Mouse (Mus musculus) frontal cortex, adult (tissue): ENCODE results near the gene Cox7a2.

Source experiments
- ATAC-seq: cut with Nextera tagmentation; 2 replicates; pipeline ENCODE4 v1.9.2; 2017; ENCODE audit warnings: mild to moderate bottlenecking, moderate library complexity, mixed read lengths; ENCODE audit not compliant: low TSS enrichment

The Cox7a2 gene

GRCm38 (mm10) chr9:79735608-79736007, 24.1 kb downstream of the Cox7a2 start:
- no peak for ATAC-seq

- no peak for ATAC-seq
Observed at GRCm38 (mm10) chr9:79730301-79730700, 29.4 kb downstream of the Cox7a2 start.

- peak; percentile 60; the same call in 1 of the 2 replicates for ATAC-seq
Observed at GRCm38 (mm10) chr9:79723090-79723489, 36.6 kb downstream of the Cox7a2 start.

- peak; percentile 50; the same call in 1 of the 2 replicates for ATAC-seq
Observed at GRCm38 (mm10) chr9:79721056-79721455, 38.6 kb downstream of the Cox7a2 start.

GRCm38 (mm10) chr9:79720143-79720542, 39.5 kb downstream of the Cox7a2 start:
- no peak for ATAC-seq

- ATAC-seq: no peak
Observed at GRCm38 (mm10) chr9:79719451-79719850, 40.2 kb downstream of the Cox7a2 start.

GRCm38 (mm10) chr9:79718481-79719370, 41.0 kb downstream of the Cox7a2 start, which contains the start of gene Col12a1:
Col12a1 (minus strand) TSS chr9:79718831.
- ATAC-seq: 0 out of 2 replicates have a peak, but pooled peaks have one; percentile 15

- no peak for ATAC-seq
Observed at GRCm38 (mm10) chr9:79717836-79718475, 41.7 kb downstream of the Cox7a2 start.

GRCm38 (mm10) chr9:79716909-79717835, 42.5 kb downstream of the Cox7a2 start:
- ATAC-seq: peak; percentile 43

- no peak for ATAC-seq
Observed at GRCm38 (mm10) chr9:79716496-79716895, 43.2 kb downstream of the Cox7a2 start.

- no peak for ATAC-seq
Observed at GRCm38 (mm10) chr9:79714471-79715045, 45.1 kb downstream of the Cox7a2 start.
